Mouse (Mus musculus) kidney, adult 9 months (tissue): ENCODE measurements around the gene Padi1.

ENCODE experiments used
- DNase-seq: peaks from one replicate; pipeline ENCODE4 v3.0.0; 2022

The Padi1 gene

GRCm38 (mm10) chr4:140845666-140846065, at the start of gene Padi1:
Padi1 (minus strand) TSS chr4:140845778.
- no peak for DNase-seq

GRCm38 (mm10) chr4:140892163-140892530, 46.6 kb upstream of the Padi1 start:
- DNase-seq = no peak

- DNase-seq = no peak
These were observed 46.1 kb upstream of the Padi1 start for GRCm38 (mm10) chr4:140891525-140892162.

- DNase-seq = no peak
These were observed 38.3 kb upstream of the Padi1 start for GRCm38 (mm10) chr4:140883852-140884251.

GRCm38 (mm10) chr4:140882981-140883380, 37.4 kb upstream of the Padi1 start:
- no peak for DNase-seq

- no peak for DNase-seq
These were observed 36.8 kb upstream of the Padi1 start for GRCm38 (mm10) chr4:140882365-140882764.

GRCm38 (mm10) chr4:140881771-140882170, 36.2 kb upstream of the Padi1 start:
- DNase-seq = no peak

GRCm38 (mm10) chr4:140881026-140881670, 35.6 kb upstream of the Padi1 start:
- DNase-seq = no peak

- DNase-seq = no peak
These were observed 34.6 kb upstream of the Padi1 start for GRCm38 (mm10) chr4:140880207-140880606.

- DNase-seq = peak; percentile 85
These were observed 34.2 kb upstream of the Padi1 start for GRCm38 (mm10) chr4:140879739-140880138.

GRCm38 (mm10) chr4:140879116-140879515, 33.5 kb upstream of the Padi1 start:
- DNase-seq = no peak

- DNase-seq = no peak
These were observed 33.1 kb upstream of the Padi1 start for GRCm38 (mm10) chr4:140878655-140879054.

- no peak for DNase-seq
These were observed 31.9 kb upstream of the Padi1 start for GRCm38 (mm10) chr4:140877441-140877840.

- no peak for DNase-seq
These were observed 31.1 kb upstream of the Padi1 start for GRCm38 (mm10) chr4:140876681-140877080.

GRCm38 (mm10) chr4:140876161-140876560, 30.6 kb upstream of the Padi1 start:
- DNase-seq = no peak

GRCm38 (mm10) chr4:140873011-140873410, 27.4 kb upstream of the Padi1 start:
- DNase-seq = no peak

- no peak for DNase-seq
These were observed 27.1 kb upstream of the Padi1 start for GRCm38 (mm10) chr4:140872686-140872992.

GRCm38 (mm10) chr4:140871851-140872685, 26.5 kb upstream of the Padi1 start:
- DNase-seq = no peak

GRCm38 (mm10) chr4:140871376-140871775, 25.8 kb upstream of the Padi1 start:
- DNase-seq = no peak

- DNase-seq = no peak
These were observed 25.3 kb upstream of the Padi1 start for GRCm38 (mm10) chr4:140870876-140871275.

GRCm38 (mm10) chr4:140869945-140870344, 24.4 kb upstream of the Padi1 start:
- DNase-seq = no peak

- no peak for DNase-seq
These were observed 23.1 kb upstream of the Padi1 start for GRCm38 (mm10) chr4:140868484-140869190.

- DNase-seq = no peak
These were observed 16.6 kb upstream of the Padi1 start for GRCm38 (mm10) chr4:140862036-140862650.
